Mouse (Mus musculus): ENCODE measurements around the gene Urb1.
"Not testable (repeated sequence)": the region's sequence is repeated elsewhere in the genome, so short reads cannot be mapped to it uniquely, and the experiment has no call there.

The Urb1 gene

GRCm38 (mm10) chr16:90823986-90824385 lies 13.8 kb upstream of the Urb1 start:
- not testable (repeated sequence) for DNase-seq (ENCODE audit: low read depth, low spot score)

- no peak for DNase-seq (ENCODE audit: low read depth, low spot score)
Measured at GRCm38 (mm10) chr16:90822981-90823380, 12.8 kb upstream of the Urb1 start.

- no peak for DNase-seq (ENCODE audit: low read depth, low spot score)
Measured at GRCm38 (mm10) chr16:90822284-90822935, 12.2 kb upstream of the Urb1 start.

DNA sequence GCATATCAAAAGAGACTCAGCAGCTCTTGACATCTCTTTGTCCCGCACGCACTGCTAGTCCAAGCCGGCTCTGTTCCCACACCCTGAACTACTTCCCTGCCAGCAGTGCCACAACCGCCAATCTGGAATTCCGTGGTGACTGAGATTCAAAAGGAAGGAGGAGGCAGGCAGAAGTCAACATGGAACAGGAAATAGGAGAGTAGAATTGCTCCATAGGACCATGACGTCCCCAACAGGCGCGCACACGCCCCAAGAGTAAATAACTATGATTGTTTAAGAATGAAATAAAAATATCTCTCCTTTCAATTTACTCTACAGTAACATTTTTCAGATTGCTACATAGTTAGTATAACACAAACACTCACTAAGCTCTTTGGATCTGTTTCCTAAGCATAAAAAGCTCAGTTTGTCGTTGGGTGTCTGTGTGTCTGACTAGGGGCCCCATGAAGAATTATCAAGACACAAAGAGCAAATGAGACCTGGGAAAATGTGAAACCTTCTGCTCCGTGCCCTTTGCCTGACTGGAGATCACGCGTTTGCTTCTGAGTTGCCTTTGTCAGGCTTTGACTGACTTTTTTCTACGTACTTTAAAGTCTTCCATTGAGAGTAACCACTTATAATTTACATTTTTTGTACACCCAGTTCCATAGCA lies 11.0 kb upstream of the Urb1 start:
- no peak for DNase-seq (ENCODE audit: low read depth, low spot score)

DNA sequence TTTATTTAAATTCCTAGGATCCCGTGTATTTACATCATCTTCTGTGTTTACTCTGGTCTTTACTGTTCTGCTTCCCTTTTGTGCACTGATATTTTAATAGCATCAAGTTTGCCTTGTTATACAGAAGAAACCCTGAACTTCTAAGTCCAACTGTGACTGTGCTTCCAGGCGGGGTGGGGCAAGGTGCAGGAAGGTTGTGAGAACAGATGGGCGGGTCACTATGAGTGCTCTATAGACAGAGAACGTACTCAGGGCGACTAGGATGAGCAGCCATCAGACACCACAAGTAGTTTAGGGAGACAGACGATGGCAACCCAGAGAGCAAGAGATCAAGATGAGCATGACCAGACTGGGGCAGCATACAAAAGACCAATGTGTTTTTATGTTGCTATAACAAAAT lies 10.1 kb upstream of the Urb1 start:
- no peak for DNase-seq (ENCODE audit: low read depth, low spot score)

- no peak for DNase-seq (ENCODE audit: low read depth, low spot score)
Measured at GRCm38 (mm10) chr16:90812086-90812485, 1.9 kb upstream of the Urb1 start.

DNA sequence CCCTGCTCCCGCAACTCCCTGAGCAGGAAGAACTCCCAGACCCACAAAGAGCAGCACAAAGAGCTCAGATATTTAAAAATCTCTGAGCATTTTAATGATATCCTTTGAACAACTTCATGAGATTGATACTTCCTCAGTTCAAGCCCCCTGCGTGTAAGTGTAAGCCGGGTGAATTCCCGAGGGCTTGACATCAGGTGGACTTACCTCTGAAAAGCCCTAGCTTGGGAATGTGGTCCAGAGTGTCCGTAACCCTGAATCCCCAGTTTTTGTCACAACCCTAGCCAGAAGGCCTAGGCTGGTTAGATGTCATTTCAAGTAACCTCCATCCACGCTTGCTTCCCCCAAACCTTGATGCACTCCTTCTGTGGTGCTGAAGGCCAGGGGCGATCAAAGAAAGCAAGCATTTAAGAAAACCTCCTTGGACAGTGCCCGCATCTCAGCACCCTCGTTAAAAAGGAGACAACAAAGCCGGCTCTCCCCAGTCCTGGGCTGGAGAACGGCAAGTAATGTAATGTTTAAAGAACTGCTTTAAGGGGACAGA lies 573 bp upstream of the Urb1 start:
- DNase-seq (ENCODE audit: low read depth, low spot score), result no peak

- no peak for DNase-seq (ENCODE audit: low read depth, low spot score)
Measured at GRCm38 (mm10) chr16:90804466-90804865, 5.7 kb downstream of the Urb1 start.

GRCm38 (mm10) chr16:90801928-90802327 lies 8.3 kb downstream of the Urb1 start:
- DNase-seq (ENCODE audit: low read depth, low spot score), result no peak

- no peak for DNase-seq (ENCODE audit: low read depth, low spot score)
Measured at GRCm38 (mm10) chr16:90801251-90801650, 9.0 kb downstream of the Urb1 start.

GRCm38 (mm10) chr16:90799840-90800239 lies 10.4 kb downstream of the Urb1 start:
- no peak for DNase-seq (ENCODE audit: low read depth, low spot score)

DNA sequence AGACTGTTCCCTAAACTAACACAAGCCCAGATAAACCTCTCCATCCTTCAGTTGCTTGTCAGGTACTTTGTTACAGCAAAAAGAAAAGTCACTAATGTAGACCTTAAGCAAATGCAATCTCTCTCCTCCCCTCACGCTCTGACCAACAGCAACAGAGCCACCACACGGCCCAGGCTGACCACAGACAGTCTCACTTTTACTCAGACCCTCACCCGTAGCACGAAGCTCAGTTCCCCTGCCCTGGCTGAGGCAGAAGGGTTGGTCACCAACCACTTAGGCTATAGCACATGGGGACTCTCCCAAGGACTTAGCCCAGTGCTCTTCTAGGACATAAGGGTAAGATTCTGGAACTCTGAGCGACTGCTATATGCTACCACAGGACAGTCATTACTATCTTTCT lies 11.4 kb downstream of the Urb1 start:
- no peak for DNase-seq (ENCODE audit: low read depth, low spot score)

DNA sequence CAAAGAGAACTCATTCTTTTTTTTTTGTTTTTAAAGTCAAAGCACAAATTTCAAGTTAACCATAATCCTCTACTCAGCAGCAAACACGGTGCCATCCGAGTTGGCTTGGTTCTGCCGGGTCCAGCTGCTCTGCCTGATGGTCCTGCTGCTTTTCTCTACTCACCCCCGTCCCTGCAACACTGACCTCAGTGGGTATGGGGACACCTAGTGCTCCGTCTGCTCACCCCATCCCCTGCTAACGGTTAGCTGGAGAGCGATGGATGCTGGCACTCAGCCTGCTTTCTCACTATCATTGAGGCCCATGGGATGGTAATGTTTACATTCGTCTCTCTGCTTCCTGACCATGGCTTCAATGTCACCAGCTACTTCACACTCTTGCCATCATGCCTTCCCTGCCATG lies 11.8 kb downstream of the Urb1 start:
- no peak for DNase-seq (ENCODE audit: low read depth, low spot score)

DNA sequence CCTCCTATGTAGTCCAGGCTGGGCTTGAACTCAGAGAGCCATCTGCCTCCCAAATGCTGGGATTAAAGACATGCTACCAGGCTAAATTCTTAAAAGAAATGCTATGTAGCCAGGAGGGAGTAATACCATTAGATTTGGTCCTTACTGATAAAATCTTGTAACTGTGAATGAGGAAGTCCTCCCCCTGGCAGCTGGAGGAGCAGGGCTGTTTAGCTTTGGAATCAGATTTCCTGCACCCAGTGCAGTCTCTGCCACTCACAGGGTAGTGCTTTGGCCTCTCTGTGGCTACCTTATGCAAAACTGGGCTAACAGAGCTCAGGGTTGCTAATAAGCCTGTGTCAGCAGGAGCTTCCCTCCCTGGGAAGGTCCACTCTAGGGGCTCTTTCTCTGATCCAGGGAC lies 15.5 kb downstream of the Urb1 start:
- DNase-seq (ENCODE audit: low read depth, low spot score), result no peak

GRCm38 (mm10) chr16:90792500-90792899 lies 17.7 kb downstream of the Urb1 start:
- no peak for DNase-seq (ENCODE audit: low read depth, low spot score)

- no peak for DNase-seq (ENCODE audit: low read depth, low spot score)
Measured at GRCm38 (mm10) chr16:90792066-90792465, 18.1 kb downstream of the Urb1 start.

DNA sequence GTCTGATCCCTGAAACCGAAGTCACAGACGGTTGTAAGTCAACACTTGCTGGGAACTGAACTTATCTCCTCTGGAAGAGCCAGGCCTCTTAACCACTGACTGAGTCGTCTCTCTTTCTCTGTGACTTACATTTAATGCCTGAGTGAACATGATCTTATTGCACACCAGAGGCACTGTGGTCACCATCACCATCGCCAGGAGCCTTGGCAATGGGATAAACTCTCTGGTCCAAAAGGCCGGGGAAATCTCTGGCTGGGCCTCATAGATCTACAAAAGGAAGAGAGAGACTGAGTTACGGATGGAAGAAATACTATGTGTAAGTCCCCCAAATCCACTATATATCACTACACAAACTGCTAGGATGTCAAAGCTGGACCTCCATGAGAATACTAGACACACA lies 19.3 kb downstream of the Urb1 start:
- DNase-seq (ENCODE audit: low read depth, low spot score), result no peak

DNA sequence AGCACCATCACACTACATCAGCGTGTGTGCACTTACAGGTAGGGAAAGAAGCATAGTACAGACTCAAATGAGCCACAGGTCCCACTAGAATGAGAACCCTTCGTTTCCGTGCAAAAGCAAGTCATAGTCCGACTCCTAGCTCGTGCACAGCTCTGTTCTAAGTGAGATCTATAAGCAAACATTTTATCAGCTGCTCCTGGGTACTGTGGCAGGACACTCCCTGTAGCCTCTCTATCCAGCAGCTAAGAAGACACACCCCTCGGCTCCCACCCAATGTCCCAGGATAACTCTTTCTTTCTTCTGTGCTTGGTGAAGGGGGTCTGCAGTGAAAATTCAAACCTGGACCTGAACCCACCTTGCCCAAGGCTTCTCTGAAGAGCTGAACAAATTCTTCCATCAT lies 21.6 kb downstream of the Urb1 start:
- DNase-seq (ENCODE audit: low read depth, low spot score), result no peak

GRCm38 (mm10) chr16:90785257-90785656 lies 25.0 kb downstream of the Urb1 start:
- no peak for DNase-seq (ENCODE audit: low read depth, low spot score)

GRCm38 (mm10) chr16:90783302-90783701 lies 26.9 kb downstream of the Urb1 start:
- DNase-seq (ENCODE audit: low read depth, low spot score), result no peak

DNA sequence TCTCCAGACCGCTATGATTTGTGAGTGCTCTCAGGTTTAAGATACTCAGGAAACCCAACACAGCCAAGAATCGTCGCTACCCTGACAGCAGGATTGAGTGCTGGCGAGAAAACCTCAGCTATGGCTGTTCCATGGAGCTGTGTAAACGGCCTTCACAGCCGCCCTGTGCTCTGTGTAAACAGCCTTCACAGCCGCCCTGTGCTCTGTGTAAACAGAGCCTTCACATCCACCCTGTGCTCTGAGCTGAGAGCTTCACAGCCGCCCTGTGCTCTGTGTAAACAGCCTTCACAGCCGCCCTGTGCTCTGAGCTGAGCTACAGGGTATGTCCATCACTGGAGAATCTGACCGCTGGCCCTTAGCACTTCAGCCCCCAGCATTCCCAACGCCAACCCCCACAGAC lies 30.4 kb downstream of the Urb1 start:
- DNase-seq (ENCODE audit: low read depth, low spot score), result no peak

DNA sequence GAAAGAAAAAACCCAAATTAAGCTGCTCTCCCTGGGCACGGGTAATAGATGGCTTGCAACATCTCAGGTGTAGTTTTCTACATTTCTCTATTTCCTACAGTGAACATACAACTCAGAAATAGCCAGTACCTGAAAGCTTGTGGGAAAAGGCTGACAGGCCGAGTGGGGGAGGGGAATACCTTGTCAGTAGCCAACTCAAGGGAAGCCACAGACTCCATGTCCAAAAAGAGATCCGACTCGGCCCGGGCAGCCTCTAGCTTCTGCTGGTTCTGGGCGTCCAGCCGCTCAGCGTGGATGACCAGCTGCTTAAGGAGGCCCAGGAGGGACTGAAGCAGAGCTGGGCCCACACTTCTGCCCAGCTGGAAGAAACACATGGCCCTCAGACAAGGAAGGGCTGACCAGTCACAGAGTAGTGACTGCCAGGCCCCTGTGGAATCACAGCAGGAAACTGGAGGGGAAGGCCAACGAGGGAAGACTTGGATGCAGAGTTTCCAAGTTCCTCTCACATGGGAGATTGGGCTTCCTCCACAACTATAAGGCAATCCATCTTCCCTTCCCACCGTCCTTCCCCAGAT lies 34.2 kb downstream of the Urb1 start:
- DNase-seq (ENCODE audit: low read depth, low spot score), result no peak

GRCm38 (mm10) chr16:90774646-90775045 lies 35.6 kb downstream of the Urb1 start:
- DNase-seq (ENCODE audit: low read depth, low spot score), result no peak

Data from CD4-positive helper T cell, adult 2 months (primary cell).